Mouse (Mus musculus) spleen, embryonic (tissue): ENCODE measurements at regions not wholly inside any gene's neighbourhood (a gene's known extent, or its start where the extent isn't known, plus 50 kb on each side); places are given as distances from the start of the nearest gene placed in this dataset.

Source experiments
- CTCF ChIA-PET: fragments of 350-600 bp; sonication (Branson Sonifier 250); formaldehyde crosslinking; loops from one replicate; lab custom pipeline; 2022; lab: Charles Lee

- CTCF ChIA-PET = interaction anchor here (0.6 kb wide), 2 partner anchors 13 to 39 kb away, joined by 3 read pairs; no protein-coding TSS in a partner anchor
These were observed 118.0 kb upstream of the Tgfbr2 start for GRCm38 (mm10) chr9:116293110-116293509.

- CTCF ChIA-PET = no interaction called here
These were observed 116.5 kb upstream of the Tgfbr2 start for GRCm38 (mm10) chr9:116291624-116292023.

GRCm38 (mm10) chr9:116290896-116291295, 115.7 kb upstream of the Tgfbr2 start:
- CTCF ChIA-PET = no interaction called here

GRCm38 (mm10) chr9:116285691-116286431, 110.7 kb upstream of the Tgfbr2 start:
- CTCF ChIA-PET = no interaction called here

GRCm38 (mm10) chr9:116283790-116284526, 108.8 kb upstream of the Tgfbr2 start:
- CTCF ChIA-PET = interaction anchor here (0.6 kb wide), 1 partner anchor 28 kb away, joined by 3 read pairs; no protein-coding TSS in a partner anchor

GRCm38 (mm10) chr9:116281654-116282053, 106.5 kb upstream of the Tgfbr2 start:
- CTCF ChIA-PET = no interaction called here

GRCm38 (mm10) chr9:116280146-116280545, 105.0 kb upstream of the Tgfbr2 start:
- CTCF ChIA-PET = interaction anchor here (0.6 kb wide), 1 partner anchor 85 kb away, joined by 3 read pairs; no protein-coding TSS in a partner anchor

- CTCF ChIA-PET = no interaction called here
These were observed 103.7 kb upstream of the Tgfbr2 start for GRCm38 (mm10) chr9:116278862-116279261.

GRCm38 (mm10) chr9:116277736-116278135, 102.6 kb upstream of the Tgfbr2 start:
- CTCF ChIA-PET = no interaction called here

GRCm38 (mm10) chr9:116276141-116276540, 101.0 kb upstream of the Tgfbr2 start:
- CTCF ChIA-PET = interaction anchor here (0.5 kb wide), 1 partner anchor 14 kb away, joined by 4 read pairs; no protein-coding TSS in a partner anchor

GRCm38 (mm10) chr9:116272446-116272845, 97.3 kb upstream of the Tgfbr2 start:
- CTCF ChIA-PET = interaction anchor here (0.8 kb wide), 1 partner anchor 186 kb away, joined by 41 read pairs; no protein-coding TSS in a partner anchor

- CTCF ChIA-PET = no interaction called here
These were observed 95.3 kb upstream of the Tgfbr2 start for GRCm38 (mm10) chr9:116270417-116270828.

- CTCF ChIA-PET = no interaction called here
These were observed 92.3 kb upstream of the Tgfbr2 start for GRCm38 (mm10) chr9:116267411-116267810.

GRCm38 (mm10) chr9:116263833-116264232, 88.7 kb upstream of the Tgfbr2 start:
- CTCF ChIA-PET = no interaction called here

- CTCF ChIA-PET = interaction anchor here (0.6 to 0.7 kb wide), 2 partner anchors 548 to 749 kb away, joined by 3 to 6 read pairs; no protein-coding TSS in a partner anchor
These were observed 84.4 kb upstream of the Tgfbr2 start for GRCm38 (mm10) chr9:116259569-116259968.

GRCm38 (mm10) chr9:116253546-116253945, 78.4 kb upstream of the Tgfbr2 start:
- CTCF ChIA-PET = interaction anchor here (1.4 kb wide), 1 partner anchor 94 kb away, joined by 3 read pairs; no protein-coding TSS in a partner anchor

GRCm38 (mm10) chr9:116252788-116253187, 77.6 kb upstream of the Tgfbr2 start:
- CTCF ChIA-PET = interaction anchor here (1.4 kb wide), 1 partner anchor 93 kb away, joined by 3 read pairs; no protein-coding TSS in a partner anchor

GRCm38 (mm10) chr9:116249791-116250190, 74.6 kb upstream of the Tgfbr2 start:
- CTCF ChIA-PET = interaction anchor here (0.6 kb wide), 1 partner anchor 79 kb away, joined by 4 read pairs; no protein-coding TSS in a partner anchor

GRCm38 (mm10) chr9:116245136-116245535, 70.0 kb upstream of the Tgfbr2 start:
- CTCF ChIA-PET = no interaction called here

- CTCF ChIA-PET = no interaction called here
These were observed 69.4 kb upstream of the Tgfbr2 start for GRCm38 (mm10) chr9:116244619-116244899.

GRCm38 (mm10) chr9:116243775-116244618, 68.8 kb upstream of the Tgfbr2 start:
- CTCF ChIA-PET = interaction anchor here (0.6 kb wide), 1 partner anchor 28 kb away, joined by 4 read pairs; no protein-coding TSS in a partner anchor
